Mouse (Mus musculus) embryonic facial prominence, embryonic 13.5 days (tissue): ENCODE measurements around the gene Tspan11. TPM values are rescaled to one million over a fixed set of nuclear protein-coding genes. Genes with fewer than 3 reads are reported as not detected.
A peak's percentile ranks its signal among the peaks of the same experiment; 100 is the strongest.

Source experiments
- ATAC-seq: fragments of 200-750 bp; cut with Nextera tagmentation; 2 replicates; pipeline ENCODE4 v1.8.0; 2017; ENCODE audit warnings: low read depth; ENCODE audit not compliant: insufficient number of reproducible peaks, insufficient read depth, low FRiP score, low TSS enrichment
- H3K27ac ChIP-seq: fragments of 300-500 bp; sonication (generic); 2 replicates; pipeline ENCODE4 v1.5.1; 2015; ENCODE audit warnings: moderate library complexity, mild to moderate bottlenecking, inconsistent platforms
- H3K27me3 ChIP-seq: fragments of 300-500 bp; sonication (generic); 2 replicates; pipeline ENCODE4 v1.6.1; 2015; ENCODE audit warnings: mild to moderate bottlenecking, inconsistent platforms
- H3K36me3 ChIP-seq: fragments of 300-500 bp; sonication (generic); 2 replicates; pipeline ENCODE4 v1.6.1; 2015; ENCODE audit warnings: mild to moderate bottlenecking, inconsistent platforms
- H3K4me1 ChIP-seq: fragments of 300-500 bp; sonication (generic); 2 replicates; pipeline ENCODE4 v1.6.1; 2015; ENCODE audit warnings: inconsistent platforms
- H3K4me2 ChIP-seq: fragments of 300-500 bp; sonication (generic); 2 replicates; pipeline ENCODE4 v1.6.1; 2015; ENCODE audit warnings: moderate library complexity, mild to moderate bottlenecking, inconsistent platforms
- H3K4me3 ChIP-seq: fragments of 300-500 bp; sonication (generic); 2 replicates; pipeline ENCODE4 v1.5.1; 2015; ENCODE audit warnings: mild to moderate bottlenecking, inconsistent platforms
- H3K9ac ChIP-seq: fragments of 300-500 bp; sonication (generic); 2 replicates; pipeline ENCODE4 v1.6.1; 2015; ENCODE audit warnings: mild to moderate bottlenecking, inconsistent platforms
- H3K9me3 ChIP-seq: fragments of 300-500 bp; sonication (generic); 2 replicates; pipeline ENCODE4 v1.6.1; 2016; ENCODE audit warnings: inconsistent platforms
- WGBS: fragments of 180-500 bp; shearing (Covaris S2); methylation state at CpG from one replicate; pipeline ENCODE4 v1.1.7; 2015; ENCODE audit warnings: mixed read lengths; 5-methylcytosine and 5-hydroxymethylcytosine counted together
- polyA plus RNA-seq: library from polyadenylated mRNA; unstranded; fragments of >200 nt; fragmentation: Nextera tagmentation; extraction: Ambion mirVana; gene quantifications from 2 replicates; pipeline ENCODE4 v1.2.1, GENCODE M21; 2015

The Tspan11 gene
- polyA plus RNA-seq, 1 experiment from 2014 or later: 30.3 TPM

GRCm38 (mm10) chr6:127933841-127934240 lies 46.5 kb downstream of the Tspan11 start:
- H3K9ac ChIP-seq: no peak overlapping the region
- ATAC-seq: no peak
- no peaks in the 10 kb centered on the region for H3K9me3 ChIP-seq
- H3K27me3 ChIP-seq: no peaks in the 10 kb centered on the region
- peaks cover 55% of the 10 kb centered on the region for H3K36me3 ChIP-seq
- H3K4me1 ChIP-seq: peaks cover 20% of the 10 kb centered on the region
- WGBS: 81% methylated on average over 5 of the region's 5 CpGs
- no peak overlapping the region for H3K4me2 ChIP-seq
- no peak overlapping the region for H3K27ac ChIP-seq
- H3K4me3 ChIP-seq: no peak overlapping the region

- no peak for ATAC-seq
- WGBS: 80% methylated on average over 3 of the region's 3 CpGs
- Histone ChIP-seq H3K27me3 (no peaks in the 10 kb centered on the region), H3K27ac (no peak overlapping the region), H3K9me3 (no peaks in the 10 kb centered on the region), H3K4me3 (no peak overlapping the region), H3K4me2 (no peak overlapping the region), H3K36me3 (peaks cover 63% of the 10 kb centered on the region), H3K4me1 (peaks cover 20% of the 10 kb centered on the region), H3K9ac (no peak overlapping the region)
Observed at GRCm38 (mm10) chr6:127935105-127935504, 47.7 kb downstream of the Tspan11 start.

- WGBS: 86% methylated on average over 8 of the region's 8 CpGs
- H3K4me2 ChIP-seq: no peak overlapping the region
Observed at GRCm38 (mm10) chr6:127942421-127942820, 55.0 kb downstream of the Tspan11 start.

GRCm38 (mm10) chr6:127945725-127946124 lies 58.3 kb downstream of the Tspan11 start:
- no peaks in the 10 kb centered on the region for H3K4me1 ChIP-seq
- no peak overlapping the region for H3K4me3 ChIP-seq
- H3K9ac ChIP-seq: no peak overlapping the region
- H3K27ac ChIP-seq: no peak overlapping the region
- H3K27me3 ChIP-seq: no peaks in the 10 kb centered on the region
- H3K4me2 ChIP-seq: no peak overlapping the region
- no peak for ATAC-seq
- peaks cover 55% of the 10 kb centered on the region for H3K36me3 ChIP-seq
- 62% methylated on average over 9 of the region's 9 CpGs for WGBS
- no peaks in the 10 kb centered on the region for H3K9me3 ChIP-seq

More at GRCm38 (mm10) chr6:127942421-127942820, 55.0 kb downstream of the Tspan11 start:
- no peak for ATAC-seq
- no peaks in the 10 kb centered on the region for H3K9me3 ChIP-seq
- peaks cover 52% of the 10 kb centered on the region for H3K36me3 ChIP-seq
- no peaks in the 10 kb centered on the region for H3K27me3 ChIP-seq
- H3K4me3 ChIP-seq: no peak overlapping the region
- H3K27ac ChIP-seq: no peak overlapping the region
- no peaks in the 10 kb centered on the region for H3K4me1 ChIP-seq
- no peak overlapping the region for H3K9ac ChIP-seq

- Histone ChIP-seq H3K27me3 (no peaks in the 10 kb centered on the region), H3K4me1 (no peaks in the 10 kb centered on the region), H3K9me3 (no peaks in the 10 kb centered on the region), H3K27ac (no peak overlapping the region), H3K36me3 (peaks cover 41% of the 10 kb centered on the region), H3K9ac (0 out of 2 replicates have a peak overlapping the region, but pooled peaks have one; percentile 22), H3K4me3 (no peak overlapping the region), H3K4me2 (no peak overlapping the region)
- WGBS: 82% methylated on average over 9 of the region's 9 CpGs
- ATAC-seq: no peak
Observed at GRCm38 (mm10) chr6:127948656-127949055, 61.3 kb downstream of the Tspan11 start.

- H3K27ac ChIP-seq: no peak overlapping the region
- no peaks in the 10 kb centered on the region for H3K27me3 ChIP-seq
- no peak overlapping the region for H3K9ac ChIP-seq
- no peaks in the 10 kb centered on the region for H3K4me1 ChIP-seq
- WGBS: 86% methylated on average over 7 of the region's 7 CpGs
- H3K4me2 ChIP-seq: no peak overlapping the region
- no peaks in the 10 kb centered on the region for H3K9me3 ChIP-seq
- H3K36me3 ChIP-seq: peaks cover 30% of the 10 kb centered on the region
- no peak for ATAC-seq
- H3K4me3 ChIP-seq: no peak overlapping the region
Observed at GRCm38 (mm10) chr6:127949885-127950284, 62.5 kb downstream of the Tspan11 start.

- no peaks in the 10 kb centered on the region for H3K27me3 ChIP-seq
- H3K4me2 ChIP-seq: no peak overlapping the region
- 84% methylated on average over 4 of the region's 4 CpGs for WGBS
- H3K4me1 ChIP-seq: no peaks in the 10 kb centered on the region
- no peak overlapping the region for H3K9ac ChIP-seq
- H3K9me3 ChIP-seq: no peaks in the 10 kb centered on the region
- ATAC-seq: no peak
- no peak overlapping the region for H3K4me3 ChIP-seq
- peaks cover 21% of the 10 kb centered on the region for H3K36me3 ChIP-seq
- no peak overlapping the region for H3K27ac ChIP-seq
Observed at GRCm38 (mm10) chr6:127953071-127953470, 65.7 kb downstream of the Tspan11 start.

GRCm38 (mm10) chr6:127956172-127956571 lies 68.8 kb downstream of the Tspan11 start:
- Histone ChIP-seq H3K4me3 (no peak overlapping the region), H3K36me3 (no peaks in the 10 kb centered on the region), H3K4me1 (no peaks in the 10 kb centered on the region), H3K4me2 (no peak overlapping the region), H3K27ac (no peak overlapping the region), H3K27me3 (no peaks in the 10 kb centered on the region), H3K9ac (no peak overlapping the region), H3K9me3 (no peaks in the 10 kb centered on the region)
- 72% methylated on average over 5 of the region's 5 CpGs for WGBS
- ATAC-seq: no peak

GRCm38 (mm10) chr6:127960203-127960602 lies 72.8 kb downstream of the Tspan11 start:
- H3K9ac ChIP-seq: no peak overlapping the region
- H3K9me3 ChIP-seq: no peaks in the 10 kb centered on the region
- WGBS: 96% methylated on average over 1 of the region's 1 CpGs
- no peaks in the 10 kb centered on the region for H3K27me3 ChIP-seq
- peaks cover 38% of the 10 kb centered on the region for H3K36me3 ChIP-seq
- no peaks in the 10 kb centered on the region for H3K4me1 ChIP-seq
- no peak overlapping the region for H3K27ac ChIP-seq
- H3K4me3 ChIP-seq: no peak overlapping the region
- no peak for ATAC-seq
- H3K4me2 ChIP-seq: no peak overlapping the region

GRCm38 (mm10) chr6:127965497-127965896 lies 78.1 kb downstream of the Tspan11 start:
- ATAC-seq: no peak
- WGBS: 39% methylated on average over 8 of the region's 8 CpGs

GRCm38 (mm10) chr6:127969709-127970108 lies 82.3 kb downstream of the Tspan11 start:
- Histone ChIP-seq H3K4me2 (no peak overlapping the region), H3K27ac (no peak overlapping the region), H3K4me1 (peaks cover 16% of the 10 kb centered on the region), H3K9ac (no peak overlapping the region), H3K27me3 (no peaks in the 10 kb centered on the region), H3K9me3 (no peaks in the 10 kb centered on the region), H3K36me3 (peaks cover 26% of the 10 kb centered on the region), H3K4me3 (no peak overlapping the region)
- ATAC-seq: no peak
- 73% methylated on average over 7 of the region's 7 CpGs for WGBS

More at GRCm38 (mm10) chr6:127965497-127965896, 78.1 kb downstream of the Tspan11 start:
- H3K4me1 ChIP-seq: peaks cover 5% of the 10 kb centered on the region; the same call in 1 of the 2 replicates
- no peaks in the 10 kb centered on the region for H3K9me3 ChIP-seq
- no peak overlapping the region for H3K27ac ChIP-seq
- H3K4me2 ChIP-seq: no peak overlapping the region
- peaks cover 59% of the 10 kb centered on the region for H3K36me3 ChIP-seq
- no peaks in the 10 kb centered on the region for H3K27me3 ChIP-seq
- H3K4me3 ChIP-seq: no peak overlapping the region
- 0 out of 2 replicates have a peak overlapping the region, but pooled peaks have one; percentile 36 for H3K9ac ChIP-seq

- Histone ChIP-seq H3K4me3 (no peak overlapping the region), H3K4me2 (no peak overlapping the region), H3K36me3 (peaks cover 22% of the 10 kb centered on the region), H3K4me1 (peaks cover 16% of the 10 kb centered on the region), H3K9ac (no peak overlapping the region), H3K27ac (no peak overlapping the region), H3K27me3 (no peaks in the 10 kb centered on the region), H3K9me3 (no peaks in the 10 kb centered on the region)
- 5% methylated on average over 7 of the region's 7 CpGs for WGBS
- 0 out of 2 replicates have a peak, but pooled peaks have one; percentile 28 for ATAC-seq
Observed at GRCm38 (mm10) chr6:127970120-127970519, 82.7 kb downstream of the Tspan11 start.
